Mouse (Mus musculus) forebrain, embryonic 15.5 days (tissue): ENCODE results near the gene Ctu2. TPM values are rescaled to one million over a fixed set of nuclear protein-coding genes. Genes with fewer than 3 reads are reported as not detected.
A peak's percentile ranks its signal among the peaks of the same experiment; 100 is the strongest.

Experiments
- ATAC-seq: fragments of 200-750 bp; cut with Nextera tagmentation; replicated peaks from 2 replicates; pipeline ENCODE4 v1.8.0; 2017; ENCODE audit warnings: mild to moderate bottlenecking, moderate TSS enrichment, moderate library complexity
- H3K27ac ChIP-seq: fragments of 300-500 bp; sonication (generic); replicated peaks from 2 replicates; pipeline ENCODE4 v1.5.1; 2015; ENCODE audit warnings: mild to moderate bottlenecking, inconsistent platforms
- H3K27me3 ChIP-seq: fragments of 300-500 bp; sonication (generic); 2 replicates; pipeline ENCODE4 v1.6.1; 2015; ENCODE audit warnings: inconsistent platforms
- H3K36me3 ChIP-seq: fragments of 300-500 bp; sonication (generic); 2 replicates; pipeline ENCODE4 v1.6.1; 2015; ENCODE audit warnings: mild to moderate bottlenecking, inconsistent platforms
- H3K4me1 ChIP-seq: fragments of 300-500 bp; sonication (generic); 2 replicates; pipeline ENCODE4 v1.6.1; 2015; ENCODE audit warnings: inconsistent platforms
- H3K4me2 ChIP-seq: fragments of 300-500 bp; sonication (generic); replicated peaks from 2 replicates; pipeline ENCODE4 v1.6.1; 2015; ENCODE audit warnings: mild to moderate bottlenecking, inconsistent platforms
- H3K4me3 ChIP-seq: fragments of 300-500 bp; sonication (generic); 2 replicates; pipeline ENCODE4 v1.5.1; 2015; ENCODE audit warnings: mild to moderate bottlenecking, inconsistent platforms
- H3K9ac ChIP-seq: fragments of 300-500 bp; sonication (generic); replicated peaks from 2 replicates; pipeline ENCODE4 v1.6.1; 2015; ENCODE audit warnings: mild to moderate bottlenecking, inconsistent platforms
- H3K9me3 ChIP-seq: fragments of 300-500 bp; sonication (generic); 2 replicates; pipeline ENCODE4 v1.6.1; 2016; ENCODE audit warnings: inconsistent platforms
- WGBS: fragments of 180-500 bp; shearing (Covaris S2); methylation state at CpG from one replicate; pipeline ENCODE4 v1.1.7; 2015; ENCODE audit warnings: mixed read lengths; 5-methylcytosine and 5-hydroxymethylcytosine counted together
- polyA plus RNA-seq: library from polyadenylated mRNA; unstranded; fragments of >200 nt; fragmentation: Nextera tagmentation; extraction: Ambion mirVana; gene quantifications from 2 replicates; pipeline ENCODE4 v1.2.1, GENCODE M21; 2015

The Ctu2 gene
- polyA plus RNA-seq, 1 experiment from 2014 or later, result 79.0 TPM

- Histone ChIP-seq H3K27me3 (no peaks in the 10 kb centered on the region), H3K4me2 (no peak overlapping the region), H3K27ac (no peak overlapping the region), H3K4me1 (peaks cover 9% of the 10 kb centered on the region), H3K36me3 (peaks cover 28% of the 10 kb centered on the region), H3K9me3 (no peaks in the 10 kb centered on the region), H3K4me3 (no peak overlapping the region), H3K9ac (no peak overlapping the region)
- 85% methylated on average over 10 of the region's 10 CpGs for WGBS
- ATAC-seq, result no peak
Measured at GRCm38 (mm10) chr8:122469965-122470364, 6.0 kb upstream of the Ctu2 start.

- Histone ChIP-seq H3K27me3 (no peaks in the 10 kb centered on the region), H3K4me1 (peaks cover 13% of the 10 kb centered on the region), H3K36me3 (peaks cover 28% of the 10 kb centered on the region), H3K9ac (no peak overlapping the region), H3K9me3 (no peaks in the 10 kb centered on the region), H3K27ac (no peak overlapping the region), H3K4me3 (no peak overlapping the region), H3K4me2 (no peak overlapping the region)
- 80% methylated on average over 5 of the region's 5 CpGs for WGBS
- ATAC-seq, result no peak
Measured at GRCm38 (mm10) chr8:122470691-122471090, 5.3 kb upstream of the Ctu2 start.

GRCm38 (mm10) chr8:122473911-122474421 is 2.0 kb upstream of the Ctu2 start:
- WGBS, result 92% methylated on average over 8 of the region's 8 CpGs
- Histone ChIP-seq H3K36me3 (peaks cover 14% of the 10 kb centered on the region), H3K4me3 (no peak overlapping the region), H3K4me2 (no peak overlapping the region), H3K9me3 (no peaks in the 10 kb centered on the region), H3K9ac (no peak overlapping the region), H3K27ac (no peak overlapping the region), H3K4me1 (peaks cover 23% of the 10 kb centered on the region), H3K27me3 (no peaks in the 10 kb centered on the region)
- ATAC-seq, result no peak

GRCm38 (mm10) chr8:122474951-122475560 is 887 bp upstream of the Ctu2 start:
- WGBS, result 18% methylated on average over 16 of the region's 16 CpGs
- H3K27me3 ChIP-seq, result no peaks in the 10 kb centered on the region
- peak overlapping the region; percentile 94 for H3K4me3 ChIP-seq
- peaks cover 23% of the 10 kb centered on the region for H3K4me1 ChIP-seq
- no peaks in the 10 kb centered on the region for H3K9me3 ChIP-seq
- H3K27ac ChIP-seq, result peak overlapping the region; percentile 80; the same call in 1 of the 2 replicates
- H3K4me2 ChIP-seq, result peak overlapping the region; percentile 86
- H3K36me3 ChIP-seq, result peaks cover 25% of the 10 kb centered on the region
- H3K9ac ChIP-seq, result peak overlapping the region; percentile 90
- peak; percentile 5; the same call in 1 of the 2 replicates for ATAC-seq

GRCm38 (mm10) chr8:122482448-122482847 is 6.5 kb downstream of the Ctu2 start:
- H3K4me3 ChIP-seq, result no peak overlapping the region
- no peaks in the 10 kb centered on the region for H3K9me3 ChIP-seq
- no peak for ATAC-seq
- no peak overlapping the region for H3K4me2 ChIP-seq
- no peaks in the 10 kb centered on the region; the same call in 1 of the 2 replicates for H3K4me1 ChIP-seq
- peaks cover 57% of the 10 kb centered on the region for H3K36me3 ChIP-seq
- H3K27me3 ChIP-seq, result no peaks in the 10 kb centered on the region
- WGBS, result 96% methylated on average over 8 of the region's 8 CpGs
- no peak overlapping the region for H3K9ac ChIP-seq
- H3K27ac ChIP-seq, result no peak overlapping the region

- Histone ChIP-seq H3K4me2 (no peak overlapping the region), H3K4me1 (peaks cover 4% of the 10 kb centered on the region; the same call in 1 of the 2 replicates), H3K27ac (no peak overlapping the region), H3K9ac (no peak overlapping the region), H3K27me3 (no peaks in the 10 kb centered on the region), H3K9me3 (no peaks in the 10 kb centered on the region), H3K36me3 (peaks cover 52% of the 10 kb centered on the region), H3K4me3 (no peak overlapping the region)
- no peak for ATAC-seq
- 95% methylated on average over 7 of the region's 7 CpGs for WGBS
Measured at GRCm38 (mm10) chr8:122483877-122484276, 7.9 kb downstream of the Ctu2 start.

- Histone ChIP-seq H3K27ac (no peak overlapping the region), H3K4me1 (peaks cover 4% of the 10 kb centered on the region; the same call in 1 of the 2 replicates), H3K4me2 (no peak overlapping the region), H3K9me3 (no peaks in the 10 kb centered on the region), H3K4me3 (no peak overlapping the region), H3K36me3 (peaks cover 42% of the 10 kb centered on the region), H3K9ac (no peak overlapping the region), H3K27me3 (no peaks in the 10 kb centered on the region)
- no peak for ATAC-seq
- WGBS, result 93% methylated on average over 12 of the region's 12 CpGs
Measured at GRCm38 (mm10) chr8:122484831-122485230, 8.9 kb downstream of the Ctu2 start.

GRCm38 (mm10) chr8:122488387-122488786 is 12.4 kb downstream of the Ctu2 start:
- H3K27ac ChIP-seq, result no peak overlapping the region
- 82% methylated on average over 9 of the region's 9 CpGs for WGBS
- H3K4me1 ChIP-seq, result peaks cover 4% of the 10 kb centered on the region; the same call in 1 of the 2 replicates
- no peak overlapping the region for H3K4me2 ChIP-seq
- H3K36me3 ChIP-seq, result peaks cover 13% of the 10 kb centered on the region
- 0 out of 2 replicates have a peak, but pooled peaks have one; percentile 35 for ATAC-seq
- no peaks in the 10 kb centered on the region for H3K27me3 ChIP-seq
- H3K9ac ChIP-seq, result no peak overlapping the region
- no peaks in the 10 kb centered on the region for H3K9me3 ChIP-seq
- no peak overlapping the region for H3K4me3 ChIP-seq

GRCm38 (mm10) chr8:122497016-122497734 is 21.2 kb downstream of the Ctu2 start:
- Histone ChIP-seq H3K27me3 (no peaks in the 10 kb centered on the region), H3K4me1 (no peaks in the 10 kb centered on the region), H3K4me3 (no peak overlapping the region), H3K36me3 (no peaks in the 10 kb centered on the region), H3K9ac (no peak overlapping the region), H3K9me3 (no peaks in the 10 kb centered on the region), H3K27ac (no peak overlapping the region), H3K4me2 (no peak overlapping the region)
- 81% methylated on average over 11 of the region's 12 CpGs for WGBS
- no peak for ATAC-seq

- no peaks in the 10 kb centered on the region for H3K36me3 ChIP-seq
- H3K27ac ChIP-seq, result no peak overlapping the region
- no peak overlapping the region for H3K4me3 ChIP-seq
- no peak overlapping the region for H3K4me2 ChIP-seq
- no peak for ATAC-seq
- H3K27me3 ChIP-seq, result no peaks in the 10 kb centered on the region
- no peak overlapping the region for H3K9ac ChIP-seq
- H3K4me1 ChIP-seq, result no peaks in the 10 kb centered on the region
- WGBS, result 64% methylated on average over 17 of the region's 17 CpGs
- H3K9me3 ChIP-seq, result no peaks in the 10 kb centered on the region
Measured at GRCm38 (mm10) chr8:122497912-122498311, 22.0 kb downstream of the Ctu2 start.

GRCm38 (mm10) chr8:122500856-122501255 is 24.9 kb downstream of the Ctu2 start:
- Histone ChIP-seq H3K4me2 (no peak overlapping the region), H3K9me3 (no peaks in the 10 kb centered on the region), H3K36me3 (no peaks in the 10 kb centered on the region), H3K9ac (no peak overlapping the region), H3K4me3 (no peak overlapping the region), H3K4me1 (no peaks in the 10 kb centered on the region), H3K27me3 (no peaks in the 10 kb centered on the region), H3K27ac (no peak overlapping the region)
- ATAC-seq, result peak; percentile 43; the same call in 1 of the 2 replicates
- 31% methylated on average over 10 of the region's 10 CpGs for WGBS

- no peaks in the 10 kb centered on the region for H3K4me1 ChIP-seq
- no peak overlapping the region for H3K4me3 ChIP-seq
- no peak for ATAC-seq
- no peaks in the 10 kb centered on the region for H3K27me3 ChIP-seq
- H3K27ac ChIP-seq, result no peak overlapping the region
- H3K9me3 ChIP-seq, result no peaks in the 10 kb centered on the region
- WGBS, result 85% methylated on average over 16 of the region's 16 CpGs
- no peak overlapping the region for H3K4me2 ChIP-seq
- no peak overlapping the region for H3K9ac ChIP-seq
- H3K36me3 ChIP-seq, result no peaks in the 10 kb centered on the region
Measured at GRCm38 (mm10) chr8:122511552-122511951, 35.6 kb downstream of the Ctu2 start.
